Mouse (Mus musculus) heart, adult 2 months (tissue): ENCODE data around the gene Gm47959.

Experiments used
- CTCF ChIP-seq: fragments of 200-600 bp; IDR thresholded peaks from 2 replicates; pipeline ENCODE4 v1.8.1; 2022; ENCODE audit warnings: antibody characterized with exemption, mild to moderate bottlenecking, moderate library complexity
- POLR2A ChIP-seq: fragments of 200-500 bp; IDR thresholded peaks from 2 replicates; pipeline ENCODE4 v1.6.1; 2011; ENCODE audit warnings: mild to moderate bottlenecking, low read depth, low read length, control low read depth; ENCODE audit not compliant: insufficient read depth

DNA sequence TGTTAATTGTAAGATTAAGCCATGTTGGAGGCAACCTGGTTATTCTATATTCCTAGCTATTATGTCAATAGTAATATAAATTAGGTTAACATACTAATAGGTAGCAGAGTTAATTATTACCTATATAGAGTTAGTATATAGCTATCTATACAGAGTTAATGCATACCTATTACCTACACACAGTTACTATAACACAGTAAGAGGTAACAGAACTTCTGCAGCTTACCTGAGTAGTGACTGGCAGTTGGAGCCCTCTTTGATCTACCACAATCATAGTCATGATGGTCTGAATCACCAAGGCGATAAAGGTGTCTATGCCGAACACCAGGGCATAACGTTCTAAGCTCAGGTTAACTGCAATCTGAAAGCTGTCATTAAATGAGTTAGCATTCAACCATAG, 14.1 kb downstream of the Gm47959 start:
- TF ChIP-seq POLR2A (no peak), CTCF (no peak)
